Mouse (Mus musculus) heart, embryonic 15.5 days (tissue): ENCODE results near the gene Ap2a1. TPM values are rescaled to one million over a fixed set of nuclear protein-coding genes. Genes with fewer than 3 reads are reported as not detected.
"Not testable (repeated sequence)": the region's sequence is repeated elsewhere in the genome, so short reads cannot be mapped to it uniquely, and the experiment has no call there.

Experiments
- ATAC-seq: fragments of 200-750 bp; cut with Nextera tagmentation; replicated peaks from 2 replicates; pipeline ENCODE4 v1.8.0; 2017; ENCODE audit warnings: low read depth, moderate TSS enrichment; ENCODE audit not compliant: insufficient number of reproducible peaks, insufficient read depth, low FRiP score
- H3K27ac ChIP-seq: fragments of 300-500 bp; sonication (generic); 2 replicates; pipeline ENCODE4 v1.5.1; 2015; ENCODE audit warnings: mild to moderate bottlenecking, inconsistent platforms
- H3K27me3 ChIP-seq: fragments of 300-500 bp; sonication (generic); 2 replicates; pipeline ENCODE4 v1.6.1; 2015; ENCODE audit warnings: inconsistent platforms
- H3K36me3 ChIP-seq: fragments of 300-500 bp; sonication (generic); 2 replicates; pipeline ENCODE4 v1.6.1; 2015; ENCODE audit warnings: mild to moderate bottlenecking, inconsistent platforms
- H3K4me1 ChIP-seq: fragments of 300-500 bp; sonication (generic); replicated peaks from 2 replicates; pipeline ENCODE4 v1.6.1; 2015; ENCODE audit warnings: inconsistent platforms
- H3K4me2 ChIP-seq: fragments of 300-500 bp; sonication (generic); 2 replicates; pipeline ENCODE4 v1.6.1; 2015; ENCODE audit warnings: inconsistent platforms, mild to moderate bottlenecking, moderate library complexity
- H3K4me3 ChIP-seq: fragments of 300-500 bp; sonication (generic); 2 replicates; pipeline ENCODE4 v1.5.1; 2015; ENCODE audit warnings: mild to moderate bottlenecking, inconsistent platforms
- H3K9ac ChIP-seq: fragments of 300-500 bp; sonication (generic); 2 replicates; pipeline ENCODE4 v1.6.1; 2015; ENCODE audit warnings: mild to moderate bottlenecking, inconsistent platforms
- H3K9me3 ChIP-seq: fragments of 300-500 bp; sonication (generic); replicated peaks from 2 replicates; pipeline ENCODE4 v1.6.1; 2016; ENCODE audit warnings: inconsistent platforms
- WGBS: fragments of 180-500 bp; shearing (Covaris S2); methylation state at CpG from one replicate; pipeline ENCODE4 v1.1.7; 2015; ENCODE audit warnings: mixed read lengths; 5-methylcytosine and 5-hydroxymethylcytosine counted together
- polyA plus RNA-seq: library from polyadenylated mRNA; unstranded; fragments of >200 nt; fragmentation: Nextera tagmentation; extraction: Ambion mirVana; gene quantifications from 2 replicates; pipeline ENCODE4 v1.2.1, GENCODE M21; 2015

Ap2a1 gene
- polyA plus RNA-seq, 1 experiment from 2014 or later: 51.9 TPM

- under 1% methylated on average over 56 of the region's 56 CpGs for WGBS
- Histone ChIP-seq H3K4me2 (peak within 1 kb of the TSS; percentile 84), H3K27ac (peak within 1 kb of the TSS; percentile 88), H3K27me3 (no peaks in the 10 kb centered on the region), H3K4me3 (peak within 1 kb of the TSS; percentile 80), H3K36me3 (peaks cover 7% of the 10 kb centered on the region; the same call in 1 of the 2 replicates), H3K4me1 (peaks cover 63% of the 10 kb centered on the region), H3K9me3 (no peaks in the 10 kb centered on the region), H3K9ac (peak within 1 kb of the TSS; percentile 90)
- peak; percentile 65 for ATAC-seq
Observed at GRCm38 (mm10) chr7:44892276-44892921, 36.9 kb downstream of the Ap2a1 start, which contains the start of gene Med25. TSS of gene Med25 (minus strand) at chr7:44892712.

- Histone ChIP-seq H3K4me1 (peaks cover 61% of the 10 kb centered on the region), H3K4me2 (peak overlapping the region; percentile 84), H3K9ac (peak overlapping the region; percentile 90), H3K27ac (peak overlapping the region; percentile 88), H3K9me3 (no peaks in the 10 kb centered on the region), H3K4me3 (peak overlapping the region; percentile 80), H3K36me3 (peaks cover 7% of the 10 kb centered on the region), H3K27me3 (no peaks in the 10 kb centered on the region)
- ATAC-seq: no peak
- 20% methylated on average over 6 of the region's 6 CpGs for WGBS
Observed at GRCm38 (mm10) chr7:44891611-44892010, 37.7 kb downstream of the Ap2a1 start.

- Histone ChIP-seq H3K9me3 (no peaks in the 10 kb centered on the region), H3K4me1 (peaks cover 57% of the 10 kb centered on the region), H3K4me2 (peak overlapping the region; percentile 84), H3K27ac (no peak overlapping the region), H3K4me3 (peak overlapping the region; percentile 80), H3K36me3 (peaks cover 15% of the 10 kb centered on the region), H3K9ac (0 out of 2 replicates have a peak overlapping the region, but pooled peaks have one; percentile 90), H3K27me3 (no peaks in the 10 kb centered on the region)
- no peak for ATAC-seq
- WGBS: 64% methylated on average over 4 of the region's 4 CpGs
Observed at GRCm38 (mm10) chr7:44890737-44891136, 38.6 kb downstream of the Ap2a1 start.

GRCm38 (mm10) chr7:44890180-44890579, 39.1 kb downstream of the Ap2a1 start:
- H3K4me1 ChIP-seq: peaks cover 55% of the 10 kb centered on the region
- no peaks in the 10 kb centered on the region for H3K9me3 ChIP-seq
- no peak for ATAC-seq
- H3K4me2 ChIP-seq: peak overlapping the region; percentile 84; the same call in 1 of the 2 replicates
- no peak overlapping the region for H3K27ac ChIP-seq
- 88% methylated on average over 7 of the region's 7 CpGs for WGBS
- no peaks in the 10 kb centered on the region for H3K27me3 ChIP-seq
- H3K9ac ChIP-seq: no peak overlapping the region
- H3K4me3 ChIP-seq: no peak overlapping the region
- peaks cover 17% of the 10 kb centered on the region for H3K36me3 ChIP-seq

- H3K36me3 ChIP-seq: peaks cover 32% of the 10 kb centered on the region
- ATAC-seq: peak; percentile 24; the same call in 1 of the 2 replicates
Observed at GRCm38 (mm10) chr7:44888256-44889105, 40.8 kb downstream of the Ap2a1 start.

GRCm38 (mm10) chr7:44886964-44887363, 42.3 kb downstream of the Ap2a1 start:
- H3K4me2 ChIP-seq: no peak overlapping the region
- peaks cover 47% of the 10 kb centered on the region for H3K36me3 ChIP-seq
- no peaks in the 10 kb centered on the region for H3K9me3 ChIP-seq
- no peak for ATAC-seq
- no peak overlapping the region for H3K9ac ChIP-seq
- H3K27me3 ChIP-seq: no peaks in the 10 kb centered on the region
- 84% methylated on average over 7 of the region's 7 CpGs for WGBS
- H3K27ac ChIP-seq: no peak overlapping the region
- H3K4me1 ChIP-seq: peaks cover 43% of the 10 kb centered on the region
- H3K4me3 ChIP-seq: no peak overlapping the region

More at GRCm38 (mm10) chr7:44888256-44889105, 40.8 kb downstream of the Ap2a1 start:
- H3K4me1 ChIP-seq: peaks cover 48% of the 10 kb centered on the region
- H3K27me3 ChIP-seq: no peaks in the 10 kb centered on the region
- H3K4me3 ChIP-seq: no peak overlapping the region
- no peaks in the 10 kb centered on the region for H3K9me3 ChIP-seq
- H3K4me2 ChIP-seq: peak overlapping the region; percentile 12; the same call in 1 of the 2 replicates
- peak overlapping the region; percentile 85 for H3K27ac ChIP-seq
- 58% methylated on average over 13 of the region's 13 CpGs for WGBS
- no peak overlapping the region for H3K9ac ChIP-seq

- 91% methylated on average over 5 of the region's 5 CpGs for WGBS
- Histone ChIP-seq H3K27ac (no peak overlapping the region), H3K9me3 (no peaks in the 10 kb centered on the region), H3K9ac (no peak overlapping the region), H3K4me3 (no peak overlapping the region), H3K36me3 (peaks cover 64% of the 10 kb centered on the region), H3K4me1 (peaks cover 25% of the 10 kb centered on the region), H3K27me3 (no peaks in the 10 kb centered on the region), H3K4me2 (no peak overlapping the region)
- ATAC-seq: no peak
Observed at GRCm38 (mm10) chr7:44884637-44885036, 44.7 kb downstream of the Ap2a1 start.

- Histone ChIP-seq H3K4me1 (peaks cover 24% of the 10 kb centered on the region), H3K27me3 (no peaks in the 10 kb centered on the region), H3K4me2 (no peak overlapping the region), H3K36me3 (peaks cover 74% of the 10 kb centered on the region), H3K9ac (no peak overlapping the region), H3K9me3 (no peaks in the 10 kb centered on the region), H3K4me3 (no peak overlapping the region), H3K27ac (no peak overlapping the region)
- 77% methylated on average over 3 of the region's 3 CpGs for WGBS
- ATAC-seq: no peak
Observed at GRCm38 (mm10) chr7:44883036-44883435, 46.3 kb downstream of the Ap2a1 start.

GRCm38 (mm10) chr7:44877833-44878232, 51.5 kb downstream of the Ap2a1 start:
- 45% methylated on average over 14 of the region's 14 CpGs for WGBS
- H3K27ac ChIP-seq: peak overlapping the region; percentile 89
- H3K9me3 ChIP-seq: no peaks in the 10 kb centered on the region
- no peak overlapping the region for H3K9ac ChIP-seq
- H3K4me3 ChIP-seq: no peak overlapping the region
- peak; percentile 71 for ATAC-seq
- peaks cover 33% of the 10 kb centered on the region for H3K4me1 ChIP-seq
- no peak overlapping the region for H3K4me2 ChIP-seq
- no peaks in the 10 kb centered on the region for H3K27me3 ChIP-seq
- H3K36me3 ChIP-seq: peaks cover 58% of the 10 kb centered on the region

GRCm38 (mm10) chr7:44871774-44872173, 57.5 kb downstream of the Ap2a1 start:
- not testable (repeated sequence) for H3K27me3 ChIP-seq, H3K4me3 ChIP-seq, H3K9ac ChIP-seq, H3K27ac ChIP-seq, ATAC-seq, H3K36me3 ChIP-seq, H3K9me3 ChIP-seq, H3K4me2 ChIP-seq
- WGBS: 85% methylated on average over 2 of the region's 2 CpGs
- H3K4me1 ChIP-seq: peaks cover 45% of the 10 kb centered on the region

GRCm38 (mm10) chr7:44871181-44871580, 58.1 kb downstream of the Ap2a1 start:
- Histone ChIP-seq H3K27ac (no peak overlapping the region), H3K4me2 (no peak overlapping the region), H3K4me3 (no peak overlapping the region), H3K9me3 (no peaks in the 10 kb centered on the region), H3K9ac (no peak overlapping the region), H3K36me3 (0 out of 2 replicates have a peak, but pooled peaks cover under 1% of the 10 kb centered on the region), H3K4me1 (peaks cover 51% of the 10 kb centered on the region), H3K27me3 (no peaks in the 10 kb centered on the region)
- no peak for ATAC-seq
- WGBS: 67% methylated on average over 1 of the region's 1 CpGs
